Mouse (Mus musculus) G1E (cell line): Measurements from ENCODE around the gene App. TPM values are rescaled to one million over a fixed set of nuclear protein-coding genes. Genes with fewer than 3 reads are reported as not detected.

Source experiments
- ATAC-seq: 2 replicates; pipeline ENCODE4 v1.8.0; 2016; ENCODE audit warnings: mild to moderate bottlenecking; ENCODE audit not compliant: insufficient number of reproducible peaks, poor library complexity, low FRiP score, severe bottlenecking; ENCODE audit errors: extremely low read depth
- DNase-seq: peaks from one replicate; pipeline ENCODE4 v3.0.0; 2012; ENCODE audit warnings: low spot score
- H3K27me3 ChIP-seq: 2 replicates; pipeline ENCODE4 v1.6.1; 2012; ENCODE audit warnings: mild to moderate bottlenecking, low read length, inconsistent platforms; ENCODE audit not compliant: insufficient read depth
- H3K36me3 ChIP-seq: replicated peaks from 2 replicates; pipeline ENCODE3; 2012; ENCODE audit warnings: mild to moderate bottlenecking, inconsistent platforms
- H3K4me1 ChIP-seq: 2 replicates; pipeline ENCODE4 v1.6.1; 2012; ENCODE audit warnings: low read depth, low read length, inconsistent platforms, mixed read lengths; ENCODE audit not compliant: insufficient read depth
- H3K4me3 ChIP-seq: 2 replicates; pipeline ENCODE4 v1.5.1; 2012; ENCODE audit warnings: low read depth, mild to moderate bottlenecking, inconsistent platforms, low read length, moderate library complexity, mixed read lengths
- H3K9me3 ChIP-seq: replicated peaks from 2 replicates; pipeline ENCODE4 v1.6.1; 2012; ENCODE audit warnings: inconsistent platforms
- CTCF ChIP-seq: IDR thresholded peaks from 2 replicates; pipeline ENCODE4 v1.5.1; 2012; ENCODE audit warnings: low read depth, low read length, inconsistent platforms, mixed read lengths
- GATA1 ChIP-seq: IDR thresholded peaks from 2 replicates; pipeline ENCODE4 v1.6.1; 2012; ENCODE audit warnings: borderline replicate concordance, low read length, inconsistent platforms, mixed read lengths
- GATA2 ChIP-seq: IDR thresholded peaks from 2 replicates; pipeline ENCODE4 v1.6.1; 2012; ENCODE audit warnings: low read depth, low read length, inconsistent platforms, borderline replicate concordance
- POLR2AphosphoS5 ChIP-seq: IDR thresholded peaks from 2 replicates; pipeline ENCODE4 v1.6.1; 2012; ENCODE audit warnings: low read depth, low read length, inconsistent platforms; ENCODE audit not compliant: insufficient replicate concordance
- TAL1 ChIP-seq: conservative IDR thresholded peaks from 2 replicates; pipeline ENCODE4 v1.6.1; 2012; ENCODE audit warnings: low read depth, low read length, inconsistent platforms, mixed read lengths
- polyA plus RNA-seq: library from polyadenylated mRNA; stranded (reverse); fragments of >175 nt; gene quantifications from 2 replicates; pipeline ENCODE4 v1.2.3, GENCODE M21; 2012
- total RNA-seq, 2 experiments: library from RNA; stranded (forward) in 1 of 2; stranded (reverse) in 1 of 2; fragments of 200-1000 nt in 1 of 2; fragments of >200 nt in 1 of 2; fragmentation: Nextera tagmentation in 1 of 2; gene quantifications; 2 replicates each; pipeline ENCODE4 v1.2.3; 2014 to 2017

Gene App
- 0.15 TPM in 1 of 2 replicates, not detected in the other for total RNA-seq (2014; fragmentation: Nextera tagmentation)
- total RNA-seq (2017): 0.23 and 0.27 TPM in 2 replicates
- polyA plus RNA-seq: not detected in 2 replicates

DNA sequence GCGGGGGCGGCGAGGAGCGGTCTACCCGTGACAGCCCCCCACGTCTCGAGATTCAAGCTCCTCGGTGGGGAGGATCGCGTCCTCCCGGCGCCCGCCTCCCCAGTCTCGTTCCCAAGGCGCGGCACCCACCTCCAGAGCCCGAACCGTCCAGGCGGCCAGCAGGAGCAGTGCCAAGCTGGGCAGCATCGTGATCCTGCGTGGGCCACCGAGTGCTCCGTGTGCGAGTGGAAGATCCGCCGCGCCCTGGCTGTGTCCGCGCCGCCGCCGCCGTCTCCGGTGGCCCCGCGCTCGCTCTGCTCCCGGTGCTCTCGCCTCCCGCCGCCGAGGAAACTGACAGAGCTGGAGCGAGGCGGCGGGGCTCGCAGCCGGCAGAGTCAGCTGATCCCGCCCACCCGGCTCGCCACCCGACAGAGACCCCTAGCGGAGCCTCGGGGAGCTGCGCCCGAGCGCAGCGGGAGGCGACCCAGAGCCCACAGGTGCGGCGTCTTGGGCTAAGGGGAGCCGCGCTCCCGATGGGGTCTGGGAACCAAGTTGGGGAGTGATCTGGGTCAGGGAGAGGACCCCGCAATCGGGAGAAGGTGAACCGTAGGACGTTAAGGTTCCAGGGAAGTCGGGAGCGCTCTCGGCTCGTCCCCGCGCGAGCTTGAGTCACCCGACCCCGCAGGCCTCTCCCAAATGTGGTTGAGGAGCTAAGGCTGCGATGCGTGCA lies at the start of gene App:
Gene App (minus strand): TSS at position 394 of the 709 bp plus-strand sequence.
- no peak for TF ChIP-seq POLR2AphosphoS5
- no peak for TF ChIP-seq CTCF
- TF ChIP-seq TAL1: no peak
- no peak for TF ChIP-seq GATA1
- TF ChIP-seq GATA2: no peak
- Histone ChIP-seq H3K9me3 (peaks cover 62% of the 10 kb centered on the region), H3K4me1 (no peaks in the 10 kb centered on the region), H3K27me3 (no peaks in the 10 kb centered on the region), H3K4me3 (peak within 1 kb of the TSS; percentile 42; the same call in 1 of the 2 replicates), H3K36me3 (no peaks in the 10 kb centered on the region)
- DNase-seq (no peak), ATAC-seq (no peak)

DNA sequence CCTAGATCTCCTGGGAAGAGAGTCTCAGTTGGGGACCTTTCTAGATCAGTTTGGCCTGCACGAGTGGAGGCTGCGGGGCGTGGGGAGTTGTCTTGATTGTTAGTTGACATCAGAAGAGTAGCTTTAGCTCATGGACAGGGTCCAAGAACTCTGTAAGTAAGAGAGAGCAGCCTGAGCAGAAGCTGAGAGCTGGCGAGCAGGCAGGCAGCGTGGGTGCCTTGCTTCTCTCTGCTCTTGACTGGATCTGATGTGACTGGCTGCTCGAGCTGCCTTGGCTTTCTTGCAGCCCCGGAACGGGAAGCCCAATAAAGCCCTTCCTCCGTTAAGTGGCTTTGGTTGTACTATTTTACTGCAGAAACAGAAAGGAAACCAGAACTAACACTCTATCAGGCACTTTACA lies 42.3 kb upstream of the App start:
- H3K9me3 ChIP-seq: peaks cover 32% of the 10 kb centered on the region
- ATAC-seq (no peak), DNase-seq (no peak)
- H3K36me3 ChIP-seq: no peaks in the 10 kb centered on the region
- TF ChIP-seq POLR2AphosphoS5 (no peak), CTCF (no peak), TAL1 (no peak), GATA1 (no peak), GATA2 (no peak)
- no peaks in the 10 kb centered on the region for H3K27me3 ChIP-seq
- H3K4me1 ChIP-seq: no peaks in the 10 kb centered on the region
- H3K4me3 ChIP-seq: no peak overlapping the region

DNA sequence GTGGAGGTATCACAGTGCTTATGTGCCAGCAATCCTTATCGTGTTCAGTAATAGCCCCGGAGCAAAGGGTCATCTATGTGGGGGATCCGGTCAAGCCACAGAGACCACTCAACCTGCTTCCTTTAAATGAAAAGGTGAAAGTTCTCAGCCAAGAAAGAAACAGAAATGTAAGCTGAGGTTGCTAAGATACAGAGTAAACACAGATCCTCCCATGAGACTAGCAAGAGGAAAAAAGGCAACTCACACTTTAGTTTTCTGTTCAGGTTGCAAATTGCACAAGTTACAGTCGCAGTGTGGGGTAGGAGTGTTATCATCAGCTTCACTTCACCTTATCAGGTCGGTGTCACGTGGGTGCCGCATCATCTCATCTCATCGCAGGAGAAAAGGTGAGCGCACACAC lies 41.6 kb upstream of the App start:
- DNase-seq (no peak), ATAC-seq (no peak)
- no peaks in the 10 kb centered on the region for H3K27me3 ChIP-seq
- H3K36me3 ChIP-seq: no peaks in the 10 kb centered on the region
- H3K9me3 ChIP-seq: peaks cover 32% of the 10 kb centered on the region
- no peak overlapping the region for H3K4me3 ChIP-seq
- H3K4me1 ChIP-seq: no peaks in the 10 kb centered on the region
- TF ChIP-seq GATA1: no peak
- no peak for TF ChIP-seq TAL1
- no peak for TF ChIP-seq POLR2AphosphoS5
- no peak for TF ChIP-seq GATA2
- TF ChIP-seq CTCF: no peak

DNA sequence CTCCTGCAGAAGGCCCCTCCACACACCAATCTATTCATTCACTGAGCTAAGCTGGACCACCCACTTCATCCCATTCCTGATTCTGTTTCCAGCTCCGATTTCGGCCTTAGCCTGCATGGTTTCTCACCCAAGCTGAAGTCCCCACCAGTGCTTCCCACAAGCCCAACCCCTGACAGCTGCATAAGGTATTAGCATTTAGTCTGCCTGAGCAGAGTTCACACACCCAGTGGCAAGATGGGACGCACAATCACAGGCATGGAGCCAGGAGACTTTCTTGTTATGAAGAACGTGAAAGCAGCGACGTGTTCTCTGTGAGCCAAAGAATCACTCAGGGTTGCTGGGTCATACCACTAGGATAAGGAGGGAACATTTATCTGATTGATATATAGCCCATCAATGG lies 22.1 kb upstream of the App start:
- Histone ChIP-seq H3K4me3 (no peak overlapping the region), H3K9me3 (peaks cover 17% of the 10 kb centered on the region), H3K4me1 (no peaks in the 10 kb centered on the region), H3K27me3 (no peaks in the 10 kb centered on the region), H3K36me3 (no peaks in the 10 kb centered on the region)
- no peak for DNase-seq
- no peak for TF ChIP-seq POLR2AphosphoS5
- no peak for TF ChIP-seq GATA2
- no peak for TF ChIP-seq TAL1
- no peak for TF ChIP-seq GATA1
- no peak for TF ChIP-seq CTCF
- ATAC-seq: no peak

DNA sequence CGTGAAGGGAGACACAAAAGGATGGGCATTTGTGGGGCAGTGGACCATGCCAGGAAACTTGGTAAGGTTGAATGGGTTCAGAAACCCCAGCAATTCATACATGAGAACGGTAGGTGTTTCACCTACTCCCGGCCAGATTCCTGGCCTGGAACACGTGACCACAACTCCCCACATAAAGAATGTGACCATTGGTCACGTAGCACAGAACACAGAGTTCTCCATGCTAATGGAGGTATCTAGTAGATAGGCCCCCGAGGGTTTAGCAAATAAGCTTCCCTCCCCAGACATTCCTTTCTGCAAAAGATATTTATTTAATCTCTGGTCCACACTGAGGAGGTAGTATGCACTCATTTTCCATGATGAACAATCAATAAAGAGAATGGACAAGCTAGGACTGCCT lies 21.6 kb upstream of the App start:
- peaks cover 17% of the 10 kb centered on the region for H3K9me3 ChIP-seq
- no peaks in the 10 kb centered on the region for H3K36me3 ChIP-seq
- H3K27me3 ChIP-seq: no peaks in the 10 kb centered on the region
- TF ChIP-seq GATA2: no peak
- no peak for TF ChIP-seq GATA1
- no peak for TF ChIP-seq CTCF
- no peak for TF ChIP-seq TAL1
- no peak for TF ChIP-seq POLR2AphosphoS5
- no peak for ATAC-seq
- no peak overlapping the region for H3K4me3 ChIP-seq
- H3K4me1 ChIP-seq: no peaks in the 10 kb centered on the region
- no peak for DNase-seq

- peaks cover 21% of the 10 kb centered on the region for H3K9me3 ChIP-seq
- TF ChIP-seq GATA1 (no peak), GATA2 (no peak), CTCF (no peak), POLR2AphosphoS5 (no peak), TAL1 (no peak)
- no peak for DNase-seq
Observed at GRCm38 (mm10) chr16:85181502-85181901, 7.9 kb upstream of the App start.

More at GRCm38 (mm10) chr16:85181502-85181901, 7.9 kb upstream of the App start:
- no peak overlapping the region for H3K4me3 ChIP-seq
- no peaks in the 10 kb centered on the region for H3K36me3 ChIP-seq
- no peak for ATAC-seq
- no peaks in the 10 kb centered on the region for H3K27me3 ChIP-seq
- H3K4me1 ChIP-seq: no peaks in the 10 kb centered on the region
